Mouse (Mus musculus): Measurements from ENCODE around the gene Zfp799. TPM values are rescaled to one million over a fixed set of nuclear protein-coding genes. Genes with fewer than 3 reads are reported as not detected.
"Not testable (repeated sequence)": the region's sequence is repeated elsewhere in the genome, so short reads cannot be mapped to it uniquely, and the experiment has no call there.

Gene Zfp799
- polyA plus RNA-seq (2015; fragmentation: Nextera tagmentation; extraction: Ambion mirVana), result 1.7 and 2.0 TPM in 2 replicates

GRCm38 (mm10) chr17:32829540-32830417, at the start of gene Zfp799:
Gene Zfp799 (minus strand): TSS chr17:32830261.
- 2% methylated on average over 35 of the region's 35 CpGs for WGBS (ENCODE audit: insufficient replicate concordance)
- Histone ChIP-seq H3K4me2 (peak within 1 kb of the TSS; percentile 73), H3K9me3 (replicated peaks) (no peaks in the 10 kb centered on the region), H3K4me3 (replicated peaks) (peak within 1 kb of the TSS; percentile 75), H3K9ac (peak within 1 kb of the TSS; percentile 78), H3K27me3 (no peaks in the 10 kb centered on the region), H3K4me1 (replicated peaks) (peaks cover 8% of the 10 kb centered on the region; the same call in 1 of the 2 replicates), H3K27ac (no peak within 1 kb of the TSS), H3K36me3 (peaks cover 9% of the 10 kb centered on the region; the same call in 1 of the 2 replicates)
- DNase-seq (peak; percentile 50), ATAC-seq (ENCODE audit: low read depth) (peak; percentile 90)

GRCm38 (mm10) chr17:32878773-32879172, 48.7 kb upstream of the Zfp799 start:
- ATAC-seq (ENCODE audit: low read depth), result no peak
- Histone ChIP-seq H3K4me1 (replicated peaks) (no peaks in the 10 kb centered on the region; the same call in 1 of the 2 replicates), H3K9ac (no peak overlapping the region), H3K9me3 (replicated peaks) (no peaks in the 10 kb centered on the region), H3K36me3 (peaks cover 15% of the 10 kb centered on the region), H3K4me3 (replicated peaks) (no peak overlapping the region), H3K27me3 (peaks cover 14% of the 10 kb centered on the region), H3K27ac (no peak overlapping the region), H3K4me2 (no peak overlapping the region)
- DNase-seq, result no peak
- WGBS (ENCODE audit: insufficient replicate concordance), result 82% methylated on average over 11 of the region's 11 CpGs

GRCm38 (mm10) chr17:32877471-32878171, 47.6 kb upstream of the Zfp799 start:
- DNase-seq (no peak), ATAC-seq (ENCODE audit: low read depth) (no peak)
- no peak overlapping the region for H3K9ac ChIP-seq
- H3K9me3 ChIP-seq (replicated peaks), result no peaks in the 10 kb centered on the region
- WGBS (ENCODE audit: insufficient replicate concordance), result 6% methylated on average over 22 of the region's 22 CpGs
- H3K27me3 ChIP-seq, result peaks cover 14% of the 10 kb centered on the region
- no peak overlapping the region for H3K4me3 ChIP-seq (replicated peaks)
- peak overlapping the region; percentile 32; the same call in 1 of the 2 replicates for H3K4me2 ChIP-seq
- no peak overlapping the region for H3K27ac ChIP-seq
- H3K36me3 ChIP-seq, result peaks cover 4% of the 10 kb centered on the region
- H3K4me1 ChIP-seq (replicated peaks), result no peaks in the 10 kb centered on the region; the same call in 1 of the 2 replicates

GRCm38 (mm10) chr17:32872696-32873095, 42.6 kb upstream of the Zfp799 start:
- no peak for ATAC-seq (ENCODE audit: low read depth)
- Histone ChIP-seq H3K27ac (no peak overlapping the region), H3K4me3 (replicated peaks) (no peak overlapping the region), H3K4me1 (replicated peaks) (no peaks in the 10 kb centered on the region; the same call in 1 of the 2 replicates), H3K4me2 (no peak overlapping the region), H3K36me3 (no peaks in the 10 kb centered on the region), H3K9ac (no peak overlapping the region), H3K27me3 (peaks cover 12% of the 10 kb centered on the region), H3K9me3 (replicated peaks) (no peaks in the 10 kb centered on the region)
- DNase-seq, result no peak
- 53% methylated on average over 5 of the region's 5 CpGs for WGBS (ENCODE audit: insufficient replicate concordance)

DNA sequence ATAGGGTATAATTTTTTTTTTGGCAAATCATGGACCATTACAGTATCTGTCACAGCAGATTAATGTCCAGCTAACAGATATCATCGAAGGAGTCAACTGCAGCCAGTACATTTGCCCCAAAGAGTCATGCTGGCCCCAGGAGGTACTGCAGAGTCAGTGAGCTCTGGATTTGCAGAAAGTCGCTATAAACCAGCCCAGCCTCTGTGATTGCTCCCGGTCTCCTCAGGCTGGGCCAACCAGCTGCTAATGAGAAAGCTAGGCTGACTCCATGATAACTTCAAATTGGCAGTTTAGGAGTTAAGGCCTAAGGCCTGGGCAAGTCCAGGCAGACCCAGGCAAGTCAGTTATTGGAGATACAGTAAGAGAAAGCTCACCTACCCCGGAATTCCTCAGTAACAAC, 42.0 kb upstream of the Zfp799 start:
- no peak for DNase-seq
- 63% methylated on average over 4 of the region's 4 CpGs for WGBS (ENCODE audit: insufficient replicate concordance)

DNA sequence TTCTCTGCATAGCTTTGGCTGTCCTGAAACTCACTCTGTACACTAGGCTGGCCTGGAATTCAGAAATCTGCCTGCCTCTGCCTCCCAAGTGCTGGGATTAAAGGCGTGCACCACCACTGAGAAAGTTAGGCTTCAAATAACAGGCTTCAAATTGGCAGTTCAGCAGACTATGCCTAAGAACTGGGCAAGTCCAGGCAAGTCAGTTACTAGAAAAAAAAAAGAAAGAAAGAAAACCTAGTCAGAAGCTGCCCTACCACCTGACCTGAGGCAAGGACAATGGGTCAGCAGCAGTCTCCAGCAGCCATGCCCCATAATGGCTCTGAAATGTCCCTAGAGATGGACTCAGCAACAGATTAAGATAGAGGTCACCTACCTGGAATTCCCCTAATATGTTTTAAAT, 41.4 kb upstream of the Zfp799 start:
- no peaks in the 10 kb centered on the region for H3K9me3 ChIP-seq (replicated peaks)
- no peak for DNase-seq

More for the DNA sequence above, 42.0 kb upstream of the Zfp799 start:
- H3K27me3 ChIP-seq, result peaks cover 6% of the 10 kb centered on the region
- H3K36me3 ChIP-seq, result no peaks in the 10 kb centered on the region
- no peaks in the 10 kb centered on the region for H3K9me3 ChIP-seq (replicated peaks)
- no peak overlapping the region for H3K4me3 ChIP-seq (replicated peaks)
- H3K4me1 ChIP-seq (replicated peaks), result no peaks in the 10 kb centered on the region
- no peak overlapping the region for H3K27ac ChIP-seq
- no peak for ATAC-seq (ENCODE audit: low read depth)
- no peak overlapping the region for H3K9ac ChIP-seq
- no peak overlapping the region for H3K4me2 ChIP-seq

GRCm38 (mm10) chr17:32867266-32867665, 37.2 kb upstream of the Zfp799 start:
- H3K4me3 ChIP-seq (replicated peaks); H3K27me3 ChIP-seq; H3K4me1 ChIP-seq (replicated peaks); ATAC-seq (ENCODE audit: low read depth); DNase-seq; H3K4me2 ChIP-seq; H3K9ac ChIP-seq; H3K27ac ChIP-seq; H3K36me3 ChIP-seq; H3K9me3 ChIP-seq (replicated peaks): not testable (repeated sequence)
- WGBS (ENCODE audit: insufficient replicate concordance), result 43% methylated on average over 4 of the region's 7 CpGs

More for the DNA sequence above, 41.4 kb upstream of the Zfp799 start:
- no peak overlapping the region for H3K27ac ChIP-seq
- no peak overlapping the region for H3K4me2 ChIP-seq
- H3K9ac ChIP-seq, result no peak overlapping the region
- 73% methylated on average over 1 of the region's 1 CpGs for WGBS (ENCODE audit: insufficient replicate concordance)
- H3K4me3 ChIP-seq (replicated peaks), result no peak overlapping the region
- H3K27me3 ChIP-seq, result no peaks in the 10 kb centered on the region
- no peaks in the 10 kb centered on the region for H3K36me3 ChIP-seq
- no peaks in the 10 kb centered on the region for H3K4me1 ChIP-seq (replicated peaks)
- ATAC-seq (ENCODE audit: low read depth), result no peak

DNA sequence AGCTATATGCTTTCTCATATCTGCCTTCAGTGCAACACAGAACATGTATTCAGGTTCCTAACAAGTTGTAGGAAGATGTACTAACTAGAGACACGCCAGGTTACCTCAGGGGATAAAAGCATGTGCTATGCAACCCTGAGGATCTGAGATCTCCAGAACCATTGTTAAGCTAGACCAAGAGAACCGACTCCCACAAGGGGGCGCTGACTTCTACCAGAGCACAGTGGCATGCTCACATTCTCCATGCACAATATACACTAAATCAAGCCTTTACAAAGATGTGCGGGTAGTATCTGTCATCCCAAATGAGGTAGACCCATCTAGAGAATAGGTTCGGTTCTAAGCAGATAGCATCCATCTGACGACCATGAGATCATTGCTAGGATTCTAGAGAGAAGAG, 26.7 kb upstream of the Zfp799 start:
- H3K27me3 ChIP-seq; H3K36me3 ChIP-seq; H3K27ac ChIP-seq; H3K4me1 ChIP-seq (replicated peaks); H3K4me3 ChIP-seq (replicated peaks); ATAC-seq (ENCODE audit: low read depth); H3K9me3 ChIP-seq (replicated peaks); DNase-seq; H3K9ac ChIP-seq; H3K4me2 ChIP-seq: not testable (repeated sequence)
- WGBS (ENCODE audit: insufficient replicate concordance), result 53% methylated on average over 4 of the region's 6 CpGs

GRCm38 (mm10) chr17:32851581-32851980, 21.5 kb upstream of the Zfp799 start:
- H3K9me3 ChIP-seq (replicated peaks), result no peaks in the 10 kb centered on the region
- H3K4me3 ChIP-seq (replicated peaks), result no peak overlapping the region
- no peaks in the 10 kb centered on the region for H3K4me1 ChIP-seq (replicated peaks)
- no peaks in the 10 kb centered on the region for H3K36me3 ChIP-seq
- no peak overlapping the region for H3K27ac ChIP-seq
- no peak overlapping the region for H3K9ac ChIP-seq
- DNase-seq (no peak), ATAC-seq (ENCODE audit: low read depth) (no peak)
- 56% methylated on average over 7 of the region's 7 CpGs for WGBS (ENCODE audit: insufficient replicate concordance)
- H3K4me2 ChIP-seq, result no peak overlapping the region
- H3K27me3 ChIP-seq, result no peaks in the 10 kb centered on the region

- 67% methylated on average over 2 of the region's 2 CpGs for WGBS (ENCODE audit: insufficient replicate concordance)
- Histone ChIP-seq H3K4me2 (no peak overlapping the region), H3K4me1 (replicated peaks) (no peaks in the 10 kb centered on the region), H3K27me3 (no peaks in the 10 kb centered on the region), H3K4me3 (replicated peaks) (no peak overlapping the region), H3K27ac (no peak overlapping the region), H3K9me3 (replicated peaks) (no peaks in the 10 kb centered on the region), H3K9ac (no peak overlapping the region), H3K36me3 (no peaks in the 10 kb centered on the region)
- ATAC-seq (ENCODE audit: low read depth) (no peak), DNase-seq (no peak)
These were observed 11.3 kb upstream of the Zfp799 start for GRCm38 (mm10) chr17:32841388-32841787.

DNA sequence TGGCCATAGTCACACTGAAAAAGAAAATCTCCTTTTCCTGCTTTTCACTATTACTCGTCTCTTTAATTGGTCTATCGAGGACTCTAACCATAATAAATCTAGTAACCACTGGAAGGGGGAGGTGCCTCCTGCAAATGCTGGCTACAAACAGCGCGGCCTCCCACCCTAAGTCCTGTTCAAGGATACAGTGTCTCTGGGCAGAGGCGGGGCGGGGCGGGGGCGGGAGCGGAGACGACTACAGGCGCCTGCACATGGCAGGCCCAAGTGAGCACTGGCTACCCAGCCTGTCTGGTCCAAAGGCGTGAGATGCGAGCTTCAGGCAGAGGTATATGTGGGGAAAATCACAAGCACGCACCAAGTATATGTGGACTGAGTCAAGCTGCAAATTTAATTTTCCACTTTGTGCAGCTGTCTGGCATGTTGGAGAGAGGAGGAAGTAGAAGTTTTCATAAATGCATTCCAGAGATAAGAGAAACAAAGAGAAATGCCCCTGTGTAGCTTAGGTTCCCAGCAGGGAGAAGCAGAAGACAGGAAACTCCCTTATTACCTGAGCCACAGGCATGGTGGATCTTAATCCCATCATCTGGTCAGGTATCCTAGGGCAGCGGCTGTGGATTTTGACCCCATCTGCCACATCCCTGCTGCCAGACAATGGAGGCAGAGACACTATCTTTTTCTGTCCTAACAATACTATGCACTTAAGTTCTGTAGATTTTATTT, 9.2 kb upstream of the Zfp799 start:
- Histone ChIP-seq H3K4me1 (replicated peaks) (no peaks in the 10 kb centered on the region), H3K9ac (no peak overlapping the region), H3K4me3 (replicated peaks) (no peak overlapping the region), H3K9me3 (replicated peaks) (no peaks in the 10 kb centered on the region), H3K27me3 (no peaks in the 10 kb centered on the region), H3K36me3 (no peaks in the 10 kb centered on the region), H3K27ac (no peak overlapping the region), H3K4me2 (no peak overlapping the region)
- ATAC-seq (ENCODE audit: low read depth) (no peak), DNase-seq (no peak)
- WGBS (ENCODE audit: insufficient replicate concordance), result 51% methylated on average over 15 of the region's 15 CpGs
